Mouse (Mus musculus): Measurements from ENCODE around the gene Adsl. TPM values are rescaled to one million over a fixed set of nuclear protein-coding genes. Genes with fewer than 3 reads are reported as not detected.
A peak's percentile ranks its signal among the peaks of the same experiment; 100 is the strongest.

The Adsl gene
- total RNA-seq, 2 experiments from 2014 or later, result 81.1 to 86.2 TPM

DNA sequence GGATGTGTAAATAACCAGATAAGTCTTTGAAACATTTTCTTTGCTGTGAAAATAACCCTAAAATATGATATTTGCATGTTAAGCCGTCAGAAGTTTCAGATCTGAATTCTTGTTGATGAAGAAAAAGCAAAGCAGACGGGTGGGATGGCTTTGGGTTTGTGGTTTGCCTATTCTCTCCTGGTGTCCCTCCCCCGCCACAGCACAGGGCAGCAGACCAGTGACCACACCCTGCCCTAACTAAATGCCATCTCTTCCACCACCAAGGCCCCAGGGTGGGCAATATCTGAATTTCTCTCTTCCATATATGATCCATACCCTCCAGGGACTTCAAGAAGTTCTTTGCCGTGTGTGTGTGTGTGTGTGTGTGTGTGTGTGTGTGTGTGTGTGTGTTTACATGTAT, 9.7 kb upstream of the Adsl start:
- no peak for DNase-seq

DNA sequence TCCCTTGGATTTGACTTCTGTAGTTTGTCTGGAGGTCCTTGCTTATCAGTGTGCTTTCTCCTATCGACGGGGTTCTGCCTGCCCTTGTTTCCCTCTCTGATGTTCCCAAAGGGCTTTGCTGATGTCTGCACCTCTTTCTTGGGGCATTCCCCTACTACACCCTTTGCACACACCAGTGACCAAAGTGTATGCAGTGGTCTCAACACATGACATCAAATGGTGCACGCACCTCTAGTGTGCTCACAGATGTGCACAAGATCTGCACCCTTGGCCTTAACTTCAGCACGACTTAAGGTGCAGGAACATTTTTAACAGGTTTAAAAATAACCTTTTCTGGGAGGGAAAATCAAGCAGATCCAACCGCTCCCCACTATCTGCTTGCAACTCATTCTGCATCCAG, 8.9 kb upstream of the Adsl start:
- intact Hi-C loops (cut with DNase I), result no loop called here
- no peak for DNase-seq

More for the DNA sequence above, 9.7 kb upstream of the Adsl start:
- intact Hi-C loops (cut with DNase I), result no loop called here

DNA sequence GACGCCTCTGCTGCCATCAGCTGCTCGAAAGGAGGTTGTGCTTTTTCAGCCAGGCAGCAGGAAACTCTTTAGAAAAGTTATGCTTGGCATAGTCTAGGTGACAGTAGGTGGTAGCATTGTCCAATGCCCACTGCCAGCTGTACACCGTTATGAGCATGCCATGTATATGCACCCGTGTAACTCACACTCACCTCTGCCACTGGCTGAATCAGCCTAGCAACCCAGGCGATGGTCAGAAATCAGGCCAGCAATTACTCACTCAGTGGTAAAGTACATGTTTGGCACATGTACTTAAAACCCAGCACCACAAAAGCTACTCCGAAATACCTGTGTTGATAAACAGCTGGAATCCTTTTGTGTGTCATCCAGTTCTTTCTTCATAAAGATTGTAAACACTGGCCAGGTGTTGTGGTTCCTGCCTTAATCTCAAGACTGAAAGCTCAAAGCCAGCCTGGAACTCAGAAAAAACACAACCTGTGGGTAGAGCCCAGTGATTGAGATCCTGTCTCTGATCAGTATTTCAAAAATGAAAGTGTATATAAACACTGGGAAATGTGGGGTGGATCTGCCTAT, 6.7 kb upstream of the Adsl start:
- no peak for DNase-seq
- intact Hi-C loops (cut with DNase I), result loop anchor here (10.0 kb wide), 1 partner anchor 677 kb away; the partner anchor contains the start of gene Rps19bp1

DNA sequence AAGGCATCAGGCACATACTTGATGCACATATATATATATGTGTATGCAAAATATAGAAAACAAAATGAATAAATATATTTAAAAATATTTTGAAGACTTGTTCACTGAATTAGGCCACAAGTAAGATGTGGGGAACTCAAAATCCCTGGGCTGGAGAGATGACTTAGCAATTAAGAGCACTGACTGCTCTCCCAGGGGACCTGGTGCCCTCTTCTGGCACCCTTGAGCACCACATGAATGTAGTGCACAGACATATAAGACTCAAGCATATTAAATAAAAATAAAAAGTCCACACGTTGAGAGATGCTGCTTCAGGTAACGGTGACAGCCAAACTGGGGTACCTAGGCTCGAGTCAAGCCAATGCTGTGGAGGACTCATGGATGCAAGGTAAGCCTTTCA, 2.4 kb upstream of the Adsl start:
- intact Hi-C loops (cut with DNase I), result loop anchor here (10.0 kb wide), 1 partner anchor 681 kb away; the partner anchor contains the start of gene Rps19bp1
- peak; percentile 36 to 45 for DNase-seq

DNA sequence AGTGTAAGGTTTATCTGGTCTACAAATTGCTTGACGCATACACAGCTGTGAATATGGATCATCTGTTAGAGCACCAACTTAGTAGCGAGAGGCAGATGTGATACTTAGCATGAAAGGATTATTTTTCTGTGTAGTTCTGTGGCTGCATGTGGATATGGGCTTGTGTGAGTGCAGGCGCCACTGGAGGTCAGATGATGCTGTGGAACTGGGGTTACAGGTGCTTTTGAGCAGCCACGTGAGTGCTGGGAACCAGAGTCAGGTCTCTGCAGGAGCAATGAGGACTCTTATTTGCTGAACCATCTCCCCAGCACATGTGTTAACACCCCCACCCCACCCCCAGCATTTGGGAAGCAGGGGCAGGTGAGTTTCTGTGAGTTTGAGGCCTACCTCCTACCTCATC, 1.1 kb downstream of the Adsl start:
- DNase-seq, result no peak
- intact Hi-C loops (cut with DNase I), result loop anchor here (2.0 to 10.0 kb wide), 2 partner anchors 243 to 685 kb away; partner anchors contain the start of gene Rps19bp1

DNA sequence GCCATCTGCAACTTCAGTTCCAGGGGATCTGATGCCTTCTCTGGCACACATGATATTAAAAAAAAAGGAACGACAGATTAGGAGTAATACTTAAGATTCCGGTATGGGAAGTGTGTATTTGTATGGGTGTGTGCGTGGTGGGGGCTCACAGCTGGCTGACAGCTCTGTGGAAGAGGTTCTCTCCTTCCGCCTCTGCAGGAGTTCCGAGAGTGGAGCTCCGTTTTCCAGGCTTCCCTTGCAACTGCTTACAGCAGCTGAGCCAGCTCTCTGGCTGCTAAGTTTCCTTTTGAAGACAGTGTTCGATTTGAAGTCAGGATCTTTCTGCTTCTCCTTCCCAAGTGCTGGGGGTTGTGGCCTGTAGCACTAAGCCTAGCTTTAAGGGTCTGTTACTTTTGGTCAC, 1.8 kb downstream of the Adsl start:
- intact Hi-C loops (cut with DNase I), result no loop called here
- no peak for DNase-seq

DNA sequence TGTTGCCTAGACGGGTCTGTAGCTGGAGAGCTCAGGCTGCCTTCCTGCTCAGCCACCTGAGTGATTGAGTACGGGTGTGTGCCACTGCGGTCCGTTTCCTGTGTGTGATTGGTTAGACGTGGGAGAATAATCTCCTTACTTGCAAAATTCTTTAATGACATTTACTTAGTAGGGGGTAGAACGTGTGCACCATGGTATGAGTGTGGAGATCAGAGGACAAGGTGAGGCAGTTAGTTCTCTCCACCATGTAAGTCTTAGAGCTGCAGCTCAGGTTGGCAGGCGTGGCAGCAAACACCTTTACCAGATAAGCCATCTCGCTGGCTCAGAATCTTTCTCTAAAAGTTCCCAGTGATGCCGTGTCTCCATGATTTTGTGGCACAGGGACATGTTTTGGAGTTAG, 5.7 kb downstream of the Adsl start:
- intact Hi-C loops (cut with DNase I), result no loop called here
- DNase-seq, result no peak

DNA sequence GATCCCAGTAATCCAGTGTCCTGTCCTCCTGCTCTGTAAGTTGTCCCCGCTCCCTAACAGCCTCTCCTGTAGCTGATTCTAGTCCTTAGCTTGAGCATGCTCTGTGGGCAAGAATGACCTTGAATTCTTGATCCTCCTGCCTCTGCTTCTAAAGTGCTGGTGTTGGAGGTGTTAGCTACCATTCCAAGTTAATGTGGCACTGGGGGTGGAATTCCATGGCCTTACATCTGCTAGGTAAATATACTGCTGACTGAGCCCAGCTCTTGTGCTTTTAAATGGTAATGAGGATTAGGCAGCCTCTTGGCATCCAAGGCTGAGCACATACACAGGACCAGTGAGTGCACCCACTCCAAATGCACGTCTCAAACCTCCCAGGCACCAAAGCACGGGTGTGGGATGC, 6.6 kb downstream of the Adsl start:
- no peak for DNase-seq
- intact Hi-C loops (cut with DNase I), result no loop called here

DNA sequence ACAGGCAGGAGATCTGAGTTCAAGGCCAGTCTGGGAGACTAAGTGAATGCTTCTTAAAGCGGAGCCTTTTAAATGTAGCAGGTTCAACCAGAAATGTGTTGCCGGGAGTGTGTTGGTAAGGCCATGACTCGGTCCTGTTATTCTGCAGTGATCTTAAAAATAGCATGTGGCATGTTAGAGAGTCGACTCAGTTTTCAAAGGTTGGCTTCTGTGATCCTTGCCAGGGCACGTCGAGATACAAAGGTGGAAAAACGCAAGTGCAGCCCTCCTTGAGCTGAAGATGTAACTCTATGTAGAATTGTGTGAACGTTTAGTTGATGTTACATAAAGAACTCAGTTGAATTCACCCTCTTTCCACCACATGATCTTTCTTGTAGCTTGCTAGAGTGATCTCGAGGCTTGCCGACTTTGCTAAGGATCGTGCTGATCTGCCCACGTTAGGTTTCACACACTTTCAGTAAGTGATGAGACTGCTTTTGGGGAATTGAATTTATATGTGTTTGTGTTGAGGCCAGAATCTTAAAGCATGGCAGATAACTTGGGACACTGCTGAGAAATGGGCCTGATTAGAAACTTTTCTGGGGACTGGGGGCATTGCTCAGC, 7.6 kb downstream of the Adsl start:
- no peak for DNase-seq
- intact Hi-C loops (cut with DNase I), result no loop called here

DNA sequence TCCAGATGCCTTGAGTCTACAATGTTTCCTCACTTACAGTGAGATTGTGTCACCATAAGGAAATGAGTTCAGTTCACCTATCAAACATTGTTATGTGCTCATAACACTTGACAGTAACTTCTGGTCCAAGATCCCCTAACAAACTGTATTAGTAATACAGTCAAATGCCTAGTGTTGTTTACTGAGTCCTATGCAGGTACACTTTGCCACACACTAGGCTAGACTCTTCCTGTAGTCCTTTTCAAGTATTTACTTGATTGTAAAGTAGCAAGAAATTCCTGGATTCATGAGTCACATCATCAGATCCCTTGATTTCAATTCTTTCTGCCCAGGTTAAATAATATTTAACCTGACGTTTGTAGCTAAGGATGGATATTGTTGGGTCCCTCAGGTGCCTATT, 21.1 kb downstream of the Adsl start:
- no peak for DNase-seq
- intact Hi-C loops (cut with DNase I), result no loop called here

DNA sequence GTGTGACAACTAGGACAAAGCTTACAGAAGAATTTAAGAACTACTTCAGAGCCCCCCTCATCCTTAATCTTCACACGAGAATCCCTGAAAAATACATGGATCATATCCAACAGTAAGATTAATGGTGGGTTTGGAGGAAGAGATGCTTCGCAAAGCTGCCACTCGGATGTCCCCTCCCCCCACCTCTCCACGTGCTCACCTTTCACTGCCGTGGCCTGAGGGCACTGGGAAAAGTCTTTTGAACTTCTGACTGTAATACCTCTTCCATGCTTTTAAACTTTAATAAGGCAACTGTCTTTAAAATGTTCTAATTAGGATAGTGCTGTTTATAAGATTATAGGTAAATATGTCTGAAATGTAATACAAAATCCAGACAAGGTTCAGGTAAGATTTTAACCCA, 26.0 kb downstream of the Adsl start:
- intact Hi-C loops (cut with DNase I), result no loop called here
- DNase-seq, result no peak

DNA sequence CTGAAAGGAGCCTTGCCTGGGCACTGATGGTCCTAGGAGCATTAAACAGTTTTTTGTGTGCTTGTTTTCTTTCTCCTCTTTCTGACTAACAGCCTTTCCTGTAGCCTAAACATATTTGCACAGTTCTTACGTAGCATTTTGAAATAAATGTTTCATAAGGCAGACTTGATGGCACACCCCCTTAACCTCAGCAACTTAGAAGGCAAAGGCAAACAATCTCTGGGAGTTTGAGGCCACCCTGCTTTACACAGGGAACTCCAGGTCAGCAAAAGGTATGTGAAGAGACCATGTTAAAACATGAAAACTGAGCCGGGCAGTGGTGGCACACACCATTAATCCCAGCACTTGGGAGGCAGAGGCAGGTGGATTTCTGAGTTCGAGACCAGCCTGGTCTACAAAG, 27.4 kb downstream of the Adsl start:
- intact Hi-C loops (cut with DNase I), result no loop called here
- no peak for DNase-seq

DNA sequence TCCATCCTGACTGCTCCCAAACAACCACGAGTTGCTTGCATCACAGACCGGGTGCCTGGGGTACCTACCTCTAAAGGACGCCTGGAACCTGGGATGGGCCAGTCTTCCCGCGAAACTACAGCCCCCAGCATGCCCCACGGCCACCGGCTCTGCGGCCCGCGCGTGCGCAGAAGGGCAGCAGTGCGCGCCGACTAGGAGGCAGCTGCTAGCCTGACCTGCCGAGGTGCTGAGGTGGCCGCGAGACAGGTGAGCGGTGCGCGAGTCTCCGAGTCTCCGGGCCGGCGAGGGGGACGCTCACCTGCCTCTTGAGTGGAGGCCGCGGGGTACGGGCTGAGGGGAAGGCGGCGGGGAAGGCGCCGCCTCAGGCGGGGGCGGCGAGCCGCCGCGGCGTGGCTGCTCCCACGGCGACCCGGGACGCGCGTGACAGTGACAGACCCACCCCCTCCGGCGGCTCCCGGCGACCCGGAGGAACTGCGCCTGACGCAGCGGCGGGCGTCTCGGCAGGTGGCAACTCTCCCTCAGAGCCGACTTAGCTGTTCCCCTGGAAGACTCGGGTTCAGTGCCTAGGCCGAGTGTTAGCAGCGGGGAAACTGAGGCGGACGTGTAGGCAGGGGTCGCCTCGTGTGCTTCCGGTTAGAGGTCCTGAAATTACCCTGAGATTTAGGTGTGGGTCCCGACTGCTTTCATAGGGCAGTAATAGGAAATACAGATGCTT, 29.5 kb downstream of the Adsl start, which contains the start of gene Sgsm3:
Gene Sgsm3, plus strand, starts transcription at position 146 of the 715 bp plus-strand sequence.
- intact Hi-C loops (cut with DNase I), result no loop called here

DNA sequence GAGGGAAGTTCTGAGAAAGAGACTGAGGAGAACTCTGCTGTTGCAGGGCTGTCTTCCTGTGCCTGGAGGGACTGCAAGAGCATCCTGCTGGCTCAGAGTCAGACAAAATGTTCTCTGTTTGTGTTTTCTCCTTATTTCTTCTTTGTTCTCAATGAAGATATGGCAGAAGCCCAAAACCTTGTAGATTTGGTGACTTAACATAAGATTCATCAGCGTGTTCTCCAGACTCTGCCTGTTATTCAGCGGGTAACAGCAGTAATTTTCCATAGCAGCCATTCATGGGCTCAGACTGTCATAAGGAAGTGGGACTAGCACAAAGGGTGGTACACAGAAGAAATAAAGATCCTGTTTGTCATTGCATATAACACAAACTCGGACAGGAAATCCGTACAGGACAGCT, 31.3 kb downstream of the Adsl start:
- intact Hi-C loops (cut with DNase I), result no loop called here
- no peak for DNase-seq

More for the DNA sequence above, 29.5 kb downstream of the Adsl start, which contains the start of gene Sgsm3:
- DNase-seq, result peak; percentile 84 to 88

DNA sequence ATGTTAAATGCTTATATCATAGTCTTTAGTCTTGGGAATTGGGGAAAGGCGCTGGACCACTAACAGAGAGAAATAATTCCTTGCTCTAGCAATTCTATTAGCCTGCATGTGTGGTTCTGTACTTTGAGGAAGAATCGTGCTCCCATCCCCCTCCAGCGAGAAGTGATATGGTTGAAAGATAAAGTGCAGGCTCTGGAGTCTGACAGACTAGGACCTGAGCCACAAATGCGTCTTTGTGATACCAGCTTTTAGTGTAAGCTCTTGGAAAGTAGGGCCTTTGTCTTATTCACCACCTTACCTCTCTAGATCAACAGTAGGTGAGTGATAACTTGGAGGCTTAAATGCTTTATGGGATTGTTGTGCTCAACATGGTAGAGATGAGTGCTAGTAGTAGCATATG, 32.9 kb downstream of the Adsl start:
- intact Hi-C loops (cut with DNase I), result no loop called here
- DNase-seq, result no peak

DNA sequence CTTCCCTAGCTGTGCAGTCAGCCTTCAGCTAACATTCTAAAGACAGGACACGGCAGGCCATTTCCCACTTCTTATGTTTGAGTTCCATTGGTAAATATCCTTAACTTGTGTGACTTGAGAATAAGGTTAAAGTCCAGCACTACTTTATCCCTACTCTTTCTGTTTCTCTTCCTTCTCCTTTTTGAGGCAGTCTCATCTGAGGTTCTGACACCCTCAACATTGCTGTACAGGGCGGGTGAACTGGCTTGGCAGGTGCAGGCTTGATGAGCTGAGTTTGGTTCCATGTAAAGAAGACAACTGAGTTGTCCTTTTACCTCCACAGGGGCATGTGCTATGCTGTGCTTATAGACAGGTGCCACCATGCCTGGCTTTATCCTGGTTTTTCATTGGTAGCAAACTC, 35.0 kb downstream of the Adsl start:
- DNase-seq, result no peak
- intact Hi-C loops (cut with DNase I), result no loop called here

DNA sequence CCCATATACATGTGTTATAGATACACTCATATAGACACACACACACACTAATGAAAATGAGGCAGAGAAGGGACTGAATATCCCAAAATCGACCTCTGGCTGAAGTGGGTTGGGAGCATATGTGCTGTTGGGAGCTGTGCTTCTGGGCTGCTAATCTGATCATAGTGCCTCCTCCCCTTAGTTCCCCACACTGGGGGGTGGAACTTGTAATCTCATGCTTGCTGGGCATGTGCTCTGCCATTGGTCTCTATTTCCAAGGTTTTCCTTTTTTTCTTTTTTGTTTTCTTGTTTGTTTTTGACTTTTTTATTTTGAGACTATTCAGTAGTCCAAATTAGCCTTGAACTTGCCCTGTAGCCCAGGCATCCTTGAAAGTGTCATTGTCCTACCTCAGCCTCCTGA, 40.0 kb downstream of the Adsl start:
- no peak for DNase-seq
- intact Hi-C loops (cut with DNase I), result no loop called here

DNA sequence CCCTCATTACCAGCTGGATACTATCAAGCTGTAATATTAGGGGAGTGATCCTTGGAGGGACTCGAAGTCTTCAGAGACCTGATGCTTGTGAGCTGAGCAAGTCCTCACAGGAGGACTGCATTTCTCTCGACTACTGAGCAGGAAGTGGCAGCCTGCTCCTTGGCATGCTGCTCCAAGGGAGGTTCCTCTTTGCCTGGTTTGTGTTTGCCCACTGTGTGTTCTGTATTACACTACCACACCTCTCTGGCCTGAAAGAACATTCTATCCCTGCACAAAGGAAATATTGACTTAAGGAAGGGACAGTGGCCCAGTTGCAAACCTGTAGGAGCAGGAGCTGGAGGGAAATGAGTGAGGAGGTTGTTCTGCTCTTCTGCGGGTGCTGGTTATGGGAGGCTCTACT, 41.4 kb downstream of the Adsl start:
- no peak for DNase-seq
- intact Hi-C loops (cut with DNase I), result no loop called here

DNA sequence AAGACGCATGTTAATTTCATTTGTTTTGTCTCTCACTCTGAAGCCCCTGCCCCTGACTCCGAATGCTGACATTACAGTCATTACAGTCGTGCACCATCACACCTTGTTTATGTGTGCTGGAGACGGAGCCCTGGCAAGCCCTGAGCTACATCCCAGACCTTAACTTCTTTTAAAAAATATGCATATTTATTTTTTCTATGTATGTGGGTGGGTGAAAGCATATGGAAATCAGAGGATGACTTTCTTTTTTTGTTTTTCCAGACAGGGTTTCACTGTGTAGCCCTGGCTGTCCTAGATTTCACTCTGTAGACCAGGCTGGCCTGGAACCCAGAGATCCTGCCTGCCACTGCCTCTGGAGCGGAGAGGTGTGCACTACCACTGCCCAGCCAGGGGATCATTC, 46.7 kb downstream of the Adsl start:
- intact Hi-C loops (cut with DNase I), result no loop called here
- no peak for DNase-seq

DNA sequence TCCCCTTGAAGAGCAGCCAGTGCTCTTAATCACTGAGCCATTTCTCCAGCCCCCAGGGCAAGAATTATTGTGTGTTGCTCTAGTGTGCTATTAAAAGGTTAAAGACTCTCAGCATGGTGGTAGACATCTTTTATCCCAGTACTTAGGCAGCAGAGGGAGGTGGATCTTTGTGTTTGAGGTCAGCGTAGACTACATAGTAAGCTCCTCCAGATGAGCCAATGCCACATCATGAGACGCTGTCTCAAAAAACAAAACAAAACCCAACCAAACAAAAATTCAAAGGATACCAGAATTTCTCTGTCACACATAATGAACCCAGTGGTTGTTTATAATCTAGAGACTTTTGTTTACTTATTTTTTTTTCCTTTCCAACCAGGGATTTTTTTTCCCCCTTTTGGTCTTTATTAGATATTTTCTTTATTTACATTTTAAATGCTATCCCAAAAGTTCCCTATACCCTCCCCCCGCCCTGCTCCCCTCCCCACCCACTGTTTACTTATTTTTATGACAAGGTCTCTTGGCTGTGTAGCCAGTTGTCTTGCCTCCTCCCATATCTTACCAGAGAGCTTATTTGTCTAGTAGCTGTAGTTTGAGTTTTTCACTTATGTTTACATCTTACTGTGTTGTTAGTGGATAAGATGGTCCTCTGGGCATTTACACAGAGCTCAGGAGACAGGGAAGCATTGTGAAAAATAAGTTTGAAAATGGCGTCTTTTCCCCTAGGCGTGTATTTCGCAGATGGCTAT, 48.0 kb downstream of the Adsl start:
- intact Hi-C loops (cut with DNase I), result no loop called here
- DNase-seq, result no peak

DNA sequence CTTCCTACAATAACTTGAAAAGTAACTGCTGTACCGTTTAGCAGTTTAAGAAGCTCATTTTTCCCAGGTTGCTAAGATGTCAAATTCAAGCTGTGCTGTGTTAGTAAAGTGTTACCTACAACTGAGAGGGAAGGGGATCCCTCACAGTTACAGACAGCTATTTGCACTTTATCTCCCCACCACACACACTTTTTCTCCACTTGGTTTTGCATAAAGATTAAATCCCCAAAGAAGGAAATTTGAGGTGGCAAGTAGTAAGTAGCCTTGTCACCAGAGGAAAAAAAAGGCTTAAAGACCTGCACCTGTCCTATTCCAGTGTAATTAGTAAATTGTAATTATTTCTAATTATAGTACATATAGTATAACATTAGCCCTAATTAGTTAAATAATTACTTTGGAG, 48.8 kb downstream of the Adsl start:
- intact Hi-C loops (cut with DNase I), result no loop called here
- DNase-seq, result no peak
